Mouse (Mus musculus) olfactory bulb, adult 2 months (tissue): ENCODE data around the gene Ntn1. TPM values are rescaled to one million over a fixed set of nuclear protein-coding genes. Genes with fewer than 3 reads are reported as not detected.

Experiments
- H3K27ac ChIP-seq: fragments of 200-500 bp; 2 replicates; pipeline ENCODE4 v1.5.1; 2012; ENCODE audit warnings: low read depth, low read length; ENCODE audit not compliant: insufficient read depth
- H3K4me1 ChIP-seq: fragments of 200-500 bp; 2 replicates; pipeline ENCODE4 v1.6.1; 2012; ENCODE audit warnings: low read length; ENCODE audit not compliant: control insufficient read depth, insufficient read depth
- H3K4me3 ChIP-seq: fragments of 200-500 bp; 2 replicates; pipeline ENCODE4 v1.5.1; 2012; ENCODE audit warnings: mild to moderate bottlenecking, low read depth, low read length, moderate library complexity; ENCODE audit not compliant: insufficient read depth
- CTCF ChIP-seq: fragments of 200-500 bp; IDR thresholded peaks from 2 replicates; pipeline ENCODE4 v1.5.1; 2012; ENCODE audit warnings: low read depth, mild to moderate bottlenecking, low read length, moderate library complexity; ENCODE audit not compliant: insufficient read depth
- POLR2A ChIP-seq: fragments of 200-500 bp; IDR thresholded peaks from 2 replicates; pipeline ENCODE4 v1.6.1; 2012; ENCODE audit warnings: mild to moderate bottlenecking, low read depth, low read length, moderate library complexity; ENCODE audit not compliant: insufficient read depth
- WGBS: fragments of 180-500 bp; shearing (Covaris S2); methylation state at CpG from one replicate; pipeline ENCODE4 v1.1.7; 2018; 5-methylcytosine and 5-hydroxymethylcytosine counted together
- polyA plus RNA-seq: library from polyadenylated mRNA; stranded (reverse); fragments of >200 nt; gene quantifications from 2 replicates; pipeline ENCODE4 v1.2.4, GENCODE M21; 2012; ENCODE audit warnings: low replicate concordance; ENCODE audit not compliant: missing spikeins, insufficient read depth, insufficient read length

Gene Ntn1
- polyA plus RNA-seq, 1 experiment: not detected

GRCm38 (mm10) chr11:68339331-68339730, 61.3 kb downstream of the Ntn1 start:
- Histone ChIP-seq H3K27ac (no peak overlapping the region), H3K4me3 (no peak overlapping the region), H3K4me1 (peaks cover 6% of the 10 kb centered on the region; the same call in 1 of the 2 replicates)
- 91% methylated on average over 7 of the region's 7 CpGs for WGBS
- TF ChIP-seq POLR2A (no peak), CTCF (no peak)

GRCm38 (mm10) chr11:68331676-68332265, 68.9 kb downstream of the Ntn1 start:
- Histone ChIP-seq H3K4me3 (no peak overlapping the region), H3K4me1 (no peaks in the 10 kb centered on the region), H3K27ac (no peak overlapping the region)
- 90% methylated on average over 13 of the region's 13 CpGs for WGBS
- TF ChIP-seq POLR2A: no peak
- no peak for TF ChIP-seq CTCF

- no peak for TF ChIP-seq POLR2A
- no peak for TF ChIP-seq CTCF
- Histone ChIP-seq H3K27ac (no peak overlapping the region), H3K4me3 (no peak overlapping the region), H3K4me1 (no peaks in the 10 kb centered on the region)
- 93% methylated on average over 6 of the region's 6 CpGs for WGBS
Observed at GRCm38 (mm10) chr11:68331117-68331437, 69.5 kb downstream of the Ntn1 start.

- no peak overlapping the region for H3K27ac ChIP-seq
- no peak for TF ChIP-seq CTCF
- TF ChIP-seq POLR2A: no peak
- no peak overlapping the region for H3K4me3 ChIP-seq
- WGBS: 53% methylated on average over 10 of the region's 10 CpGs
- H3K4me1 ChIP-seq: no peaks in the 10 kb centered on the region
Observed at GRCm38 (mm10) chr11:68330398-68331116, 70.1 kb downstream of the Ntn1 start.

GRCm38 (mm10) chr11:68324863-68325262, 75.8 kb downstream of the Ntn1 start:
- Histone ChIP-seq H3K4me1 (no peaks in the 10 kb centered on the region), H3K27ac (no peak overlapping the region), H3K4me3 (no peak overlapping the region)
- TF ChIP-seq CTCF (no peak), POLR2A (no peak)
- WGBS: 87% methylated on average over 2 of the region's 2 CpGs

GRCm38 (mm10) chr11:68321417-68321816, 79.2 kb downstream of the Ntn1 start:
- WGBS: 84% methylated on average over 7 of the region's 7 CpGs
- Histone ChIP-seq H3K4me1 (no peaks in the 10 kb centered on the region), H3K27ac (no peak overlapping the region), H3K4me3 (no peak overlapping the region)
- TF ChIP-seq CTCF: no peak
- TF ChIP-seq POLR2A: no peak

GRCm38 (mm10) chr11:68315551-68316130, 85.0 kb downstream of the Ntn1 start:
- Histone ChIP-seq H3K27ac (no peak overlapping the region), H3K4me3 (no peak overlapping the region), H3K4me1 (peaks cover 10% of the 10 kb centered on the region; the same call in 1 of the 2 replicates)
- 85% methylated on average over 11 of the region's 11 CpGs for WGBS
- TF ChIP-seq POLR2A (no peak), CTCF (no peak)

GRCm38 (mm10) chr11:68313861-68314260, 86.8 kb downstream of the Ntn1 start:
- Histone ChIP-seq H3K4me1 (peaks cover 10% of the 10 kb centered on the region; the same call in 1 of the 2 replicates), H3K27ac (no peak overlapping the region), H3K4me3 (no peak overlapping the region)
- WGBS: 62% methylated on average over 4 of the region's 4 CpGs
- no peak for TF ChIP-seq CTCF

GRCm38 (mm10) chr11:68313065-68313464, 87.6 kb downstream of the Ntn1 start:
- Histone ChIP-seq H3K27ac (no peak overlapping the region), H3K4me3 (no peak overlapping the region), H3K4me1 (peaks cover 10% of the 10 kb centered on the region; the same call in 1 of the 2 replicates)
- WGBS: 79% methylated on average over 7 of the region's 7 CpGs
- TF ChIP-seq CTCF: no peak
- TF ChIP-seq POLR2A: no peak

GRCm38 (mm10) chr11:68308911-68309580, 91.6 kb downstream of the Ntn1 start:
- no peak for TF ChIP-seq POLR2A
- Histone ChIP-seq H3K4me3 (no peak overlapping the region), H3K27ac (no peak overlapping the region), H3K4me1 (peaks cover 9% of the 10 kb centered on the region; the same call in 1 of the 2 replicates)
- WGBS: 71% methylated on average over 10 of the region's 10 CpGs
